Mouse (Mus musculus) lung, adult 2 months (tissue): ENCODE measurements around the gene Cpne5.

Source experiments
- CTCF ChIP-seq: fragments of 200-500 bp; IDR thresholded peaks from 2 replicates; pipeline ENCODE4 v1.5.1; 2011; ENCODE audit warnings: mild to moderate bottlenecking, low read length, control low read depth; ENCODE audit not compliant: insufficient read depth
- POLR2A ChIP-seq: fragments of 200-500 bp; IDR thresholded peaks from 2 replicates; pipeline ENCODE4 v1.6.1; 2011; ENCODE audit warnings: low read depth, mild to moderate bottlenecking, control low read depth, low read length, borderline replicate concordance; ENCODE audit errors: extremely low read depth

DNA sequence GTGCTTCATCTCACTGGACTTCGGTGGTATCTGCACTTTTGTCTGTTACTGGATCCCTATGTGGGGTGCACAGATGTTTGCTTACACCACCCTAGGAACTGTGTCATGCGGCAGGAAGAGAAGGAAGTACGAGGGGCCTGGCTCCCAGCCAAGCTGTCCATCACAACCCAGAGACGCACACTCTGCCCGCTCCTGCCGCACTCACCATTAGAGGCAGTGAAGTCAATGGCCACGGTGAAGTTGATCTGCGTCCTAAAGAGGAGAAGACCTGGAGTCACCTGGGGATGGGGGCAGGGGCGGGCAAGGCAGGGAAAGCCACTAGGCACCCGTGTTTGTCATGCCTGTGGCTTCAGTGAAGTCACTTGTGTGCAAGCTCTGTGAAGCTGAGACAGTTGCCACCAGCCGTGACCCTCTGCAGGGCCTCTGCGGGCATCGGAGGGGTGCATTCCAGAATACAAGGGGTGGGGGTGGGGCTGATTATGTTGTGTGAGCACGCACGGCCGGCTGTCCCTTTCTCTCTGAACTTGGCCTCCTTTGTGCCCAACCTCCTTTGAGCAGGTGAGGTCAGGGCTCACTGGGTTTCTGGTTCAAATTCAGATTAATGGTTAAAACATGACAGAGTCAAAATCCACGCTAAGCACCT is 73.4 kb downstream of the Cpne5 start:
- TF ChIP-seq CTCF = no peak
- no peak for TF ChIP-seq POLR2A
